Mouse (Mus musculus): Measurements from ENCODE around the gene Polr3b. TPM values are rescaled to one million over a fixed set of nuclear protein-coding genes. Genes with fewer than 3 reads are reported as not detected.
A peak's percentile ranks its signal among the peaks of the same experiment; 100 is the strongest.

Gene Polr3b
- total RNA-seq, 2 experiments from 2014 or later = 13.0 to 16.0 TPM

DNA sequence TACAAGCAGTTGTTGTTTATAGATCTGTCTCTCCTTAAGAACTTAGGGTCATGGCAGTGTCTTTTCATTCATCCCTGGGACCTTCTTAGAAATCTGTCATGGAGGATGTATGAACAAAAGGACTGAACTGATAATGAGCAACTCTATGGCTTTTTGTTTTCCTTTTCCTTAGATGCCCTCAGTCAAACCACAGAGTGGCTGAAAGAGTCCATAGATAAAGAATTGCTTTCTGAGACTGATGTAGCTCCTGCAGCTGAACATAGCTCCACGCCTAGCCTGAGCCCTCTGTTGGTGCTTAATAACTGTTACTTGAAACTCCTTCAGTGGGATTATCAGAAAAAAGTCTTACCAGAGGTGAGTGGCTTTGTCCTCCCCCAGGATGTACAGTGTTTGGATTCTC is 17.8 kb upstream of the Polr3b start:
- DNase-seq (ENCODE audit: low spot score in 2 of 2) = no peak
- intact Hi-C loops (cut with DNase I) = no loop called here

DNA sequence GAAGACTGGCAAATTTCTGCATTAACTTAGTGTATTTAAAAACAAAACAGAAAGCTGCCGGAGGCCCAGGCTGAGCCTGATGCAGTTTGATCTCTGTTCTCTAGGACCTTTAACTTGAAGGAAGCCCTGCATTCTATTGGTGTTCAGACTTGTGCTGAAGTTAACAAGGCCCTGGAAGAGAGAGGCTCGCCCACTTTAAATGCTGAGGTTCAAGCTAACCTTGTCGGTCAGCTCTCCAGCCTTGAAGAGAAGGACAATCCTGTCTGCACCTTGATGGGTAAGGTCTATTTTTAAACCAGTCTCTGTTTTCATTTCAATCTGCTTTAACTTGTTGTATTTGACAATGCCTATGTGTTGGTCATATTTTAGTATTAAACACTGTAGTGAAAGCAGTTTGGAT is 13.7 kb upstream of the Polr3b start:
- intact Hi-C loops (cut with DNase I) = no loop called here
- DNase-seq (ENCODE audit: low spot score in 2 of 2) = no peak

DNA sequence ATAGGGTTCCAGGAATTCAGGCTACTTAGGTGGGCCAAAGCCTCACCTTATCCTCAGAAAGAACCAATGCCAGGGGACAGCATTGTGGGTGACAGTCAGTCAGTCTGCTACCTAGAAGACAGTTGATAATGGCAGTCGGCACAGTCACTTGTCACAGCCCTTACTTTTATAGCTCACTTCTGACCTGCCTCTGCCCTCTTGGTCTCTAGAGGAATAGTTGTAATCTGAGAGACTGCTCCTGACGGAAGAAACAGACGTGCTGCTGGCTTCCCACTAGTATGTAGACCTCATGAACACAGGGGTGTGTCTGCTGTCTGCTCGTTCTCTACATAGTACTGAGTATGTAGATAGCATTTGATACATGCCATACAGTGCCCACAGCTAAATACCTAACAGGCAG is 11.8 kb upstream of the Polr3b start:
- DNase-seq (ENCODE audit: low spot score in 2 of 2) = no peak
- intact Hi-C loops (cut with DNase I) = no loop called here

DNA sequence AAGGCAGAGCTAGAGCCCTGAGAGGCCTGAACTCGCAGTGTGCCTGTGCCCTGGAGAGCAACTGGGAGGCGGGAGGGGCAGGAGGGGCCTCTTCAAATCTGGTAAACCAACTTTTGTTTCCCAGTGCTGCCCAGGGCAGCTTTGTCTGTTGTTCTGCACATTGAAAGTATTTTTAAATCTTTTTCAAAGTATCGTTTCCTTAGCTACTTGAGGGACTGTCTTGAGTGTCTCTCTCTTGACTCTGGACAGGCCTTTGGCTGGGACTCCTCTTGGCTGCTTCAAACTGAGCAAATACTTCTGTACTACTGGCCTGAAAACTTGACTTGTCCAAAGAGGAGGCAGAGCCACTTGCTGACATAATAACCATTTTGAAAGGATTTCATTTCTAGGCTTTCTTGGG is 11.3 kb upstream of the Polr3b start:
- intact Hi-C loops (cut with DNase I) = no loop called here
- no peak for DNase-seq (ENCODE audit: low spot score in 2 of 2)

DNA sequence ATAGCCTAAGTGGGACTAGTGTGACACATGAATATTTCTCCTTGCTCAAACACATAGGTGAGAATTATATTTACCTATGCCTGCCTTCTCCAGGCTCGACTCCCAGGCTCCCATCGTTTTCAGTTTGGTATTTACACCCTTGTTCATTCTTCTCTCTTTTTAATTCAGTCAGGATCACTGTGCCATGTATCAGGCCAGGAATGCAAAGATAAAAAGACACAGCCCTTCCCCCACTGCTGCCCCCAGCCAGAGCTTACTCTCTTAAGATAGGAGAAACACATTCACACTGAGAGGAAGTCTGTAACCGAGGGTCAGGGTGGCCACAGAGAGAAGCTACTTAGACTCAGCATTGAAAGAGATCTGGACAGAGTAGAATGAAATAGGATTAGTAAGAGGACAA is 10.4 kb upstream of the Polr3b start:
- DNase-seq (ENCODE audit: low spot score in 2 of 2) = no peak
- intact Hi-C loops (cut with DNase I) = no loop called here

DNA sequence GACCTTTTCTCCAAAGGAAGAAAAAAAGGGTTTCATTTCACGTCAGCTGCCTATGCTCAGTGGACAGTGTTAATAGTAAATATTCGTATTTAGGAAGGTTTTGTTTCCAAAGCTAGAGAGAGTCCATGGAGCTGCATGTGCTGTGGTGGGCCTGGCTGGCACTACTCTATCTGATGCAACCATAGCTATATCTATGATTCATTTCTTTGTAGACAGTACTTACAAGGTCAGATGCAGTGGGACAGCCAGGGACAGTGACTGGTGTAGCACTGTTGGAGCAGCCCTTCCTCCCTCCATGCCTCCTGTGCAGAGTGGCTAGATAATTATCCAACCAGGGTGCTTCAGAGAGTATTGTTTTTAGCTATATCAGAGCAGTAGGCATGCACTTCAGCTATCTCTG is 9.8 kb upstream of the Polr3b start:
- DNase-seq (ENCODE audit: low spot score in 2 of 2) = no peak
- intact Hi-C loops (cut with DNase I) = no loop called here

DNA sequence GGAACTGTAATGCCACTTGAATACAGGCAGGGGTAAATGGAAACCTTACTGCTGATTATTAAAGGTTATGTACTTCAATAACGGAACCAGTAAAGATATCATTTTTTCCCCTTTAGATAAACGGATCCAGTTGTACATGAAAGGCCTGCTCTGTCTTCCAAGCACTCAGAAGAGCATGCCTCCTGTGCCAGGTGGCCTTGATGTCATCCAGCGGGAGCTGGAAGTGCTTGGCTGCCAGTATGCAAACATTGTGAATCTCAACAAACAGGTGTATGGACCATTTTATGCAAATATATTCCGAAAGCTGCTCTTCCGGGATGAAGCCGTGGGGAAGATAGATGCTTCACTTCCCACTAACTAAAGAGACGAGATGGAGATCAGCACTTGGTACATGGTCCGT is 8.7 kb upstream of the Polr3b start:
- DNase-seq (ENCODE audit: low spot score in 2 of 2) = no peak
- intact Hi-C loops (cut with DNase I) = no loop called here

DNA sequence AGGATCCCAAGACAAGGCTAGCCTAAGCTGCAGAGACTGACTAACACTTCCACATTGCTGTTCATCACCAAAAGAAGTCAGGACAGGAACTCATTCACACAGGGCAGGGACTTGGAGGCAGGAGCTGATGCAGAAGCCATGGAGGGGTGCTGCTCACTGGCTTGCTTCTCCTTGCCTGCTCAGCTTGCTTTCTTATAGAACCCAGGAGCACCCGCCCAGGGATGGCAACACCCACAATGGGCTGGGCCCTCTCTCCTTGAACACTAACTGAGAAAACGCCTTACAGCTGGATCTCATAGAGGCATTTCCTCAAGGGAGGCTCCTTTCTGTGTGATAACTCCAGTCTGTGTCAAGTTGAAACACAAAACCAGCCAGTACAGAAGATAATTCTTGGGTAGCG is 7.0 kb upstream of the Polr3b start:
- no peak for DNase-seq (ENCODE audit: low spot score in 2 of 2)
- intact Hi-C loops (cut with DNase I) = loop anchor here (5.0 kb wide), 1 partner anchor 98 kb away; no protein-coding TSS in a partner anchor

DNA sequence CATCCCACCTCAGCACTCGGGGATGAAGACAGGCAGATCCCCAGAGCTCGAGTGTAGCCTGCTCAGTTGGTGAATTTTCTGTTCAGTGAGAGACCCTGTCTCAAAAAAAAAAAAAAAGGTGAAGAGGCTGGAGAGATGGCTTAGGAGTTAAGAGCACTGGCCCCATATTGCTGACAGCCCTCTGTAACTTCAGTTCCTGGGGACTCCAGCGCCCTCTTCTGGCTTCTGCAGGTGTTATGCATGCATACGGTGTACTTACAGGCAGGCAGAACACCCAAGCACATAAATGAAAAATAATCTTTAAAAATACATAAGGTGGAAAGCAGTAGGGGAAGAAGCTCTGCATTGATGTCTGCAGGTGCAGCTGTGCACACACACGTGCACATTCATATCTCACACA is 9.1 kb downstream of the Polr3b start:
- intact Hi-C loops (cut with DNase I) = no loop called here
- no peak for DNase-seq (ENCODE audit: low spot score in 2 of 2)

DNA sequence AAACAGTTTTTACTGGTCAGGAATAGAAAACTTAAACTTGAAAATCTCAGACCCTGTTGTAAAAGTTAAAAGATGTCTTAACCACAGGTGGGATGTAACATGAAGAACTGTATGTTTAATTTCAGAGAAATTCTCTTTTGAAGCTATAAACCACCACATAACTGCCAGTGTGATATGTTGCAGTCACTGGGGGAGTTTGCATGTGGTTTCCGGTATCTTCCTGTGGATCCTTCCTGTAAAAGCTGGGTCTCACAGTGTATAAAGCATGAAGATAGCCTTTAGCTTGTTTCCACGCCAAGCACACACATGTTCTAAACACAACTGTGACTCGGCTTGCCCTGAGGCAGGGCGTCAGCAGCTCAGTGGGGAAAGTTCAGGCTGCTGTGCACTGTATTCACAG is 9.9 kb downstream of the Polr3b start:
- DNase-seq (ENCODE audit: low spot score in 2 of 2) = no peak
- intact Hi-C loops (cut with DNase I) = no loop called here

DNA sequence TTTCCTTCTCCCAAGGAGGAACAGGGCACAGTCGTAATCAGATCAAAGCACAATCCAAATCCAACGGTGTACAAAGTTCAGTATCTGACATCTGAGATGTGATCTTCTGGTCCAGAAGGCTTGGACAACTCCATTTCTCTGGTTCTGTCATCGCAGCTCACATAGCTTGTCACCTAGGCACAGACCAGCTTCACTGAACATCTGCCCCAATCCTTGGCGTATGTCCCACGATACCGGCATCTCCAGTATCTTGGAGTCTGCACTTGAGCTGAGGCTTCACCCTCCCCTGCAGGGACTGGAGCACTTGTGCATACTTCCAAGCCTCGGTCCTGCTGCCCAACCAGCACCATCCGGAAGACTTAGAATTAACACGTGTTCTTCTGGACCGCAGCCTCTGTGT is 14.6 kb downstream of the Polr3b start:
- intact Hi-C loops (cut with DNase I) = no loop called here
- DNase-seq (ENCODE audit: low spot score in 2 of 2) = no peak

DNA sequence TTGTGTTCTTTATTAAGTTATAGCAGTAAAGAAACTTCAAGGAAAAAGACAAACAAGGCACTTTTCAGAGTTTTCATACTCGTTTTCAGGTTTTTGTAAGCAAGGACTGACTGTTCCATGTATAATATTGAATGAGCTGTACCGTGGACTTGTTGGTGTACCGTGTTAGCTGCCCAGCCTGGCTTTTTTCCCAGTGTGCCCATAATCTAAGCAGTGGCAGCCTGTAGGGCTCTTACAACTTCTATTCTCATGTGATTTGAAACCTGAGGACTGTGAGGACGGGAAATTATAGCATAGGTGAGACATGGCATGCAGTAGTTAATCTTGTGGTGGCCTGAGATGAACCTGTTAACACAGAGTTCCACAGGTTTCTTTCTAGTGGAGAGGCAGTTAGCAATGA is 16.3 kb downstream of the Polr3b start:
- intact Hi-C loops (cut with DNase I) = no loop called here
- no peak for DNase-seq (ENCODE audit: low spot score in 2 of 2)

DNA sequence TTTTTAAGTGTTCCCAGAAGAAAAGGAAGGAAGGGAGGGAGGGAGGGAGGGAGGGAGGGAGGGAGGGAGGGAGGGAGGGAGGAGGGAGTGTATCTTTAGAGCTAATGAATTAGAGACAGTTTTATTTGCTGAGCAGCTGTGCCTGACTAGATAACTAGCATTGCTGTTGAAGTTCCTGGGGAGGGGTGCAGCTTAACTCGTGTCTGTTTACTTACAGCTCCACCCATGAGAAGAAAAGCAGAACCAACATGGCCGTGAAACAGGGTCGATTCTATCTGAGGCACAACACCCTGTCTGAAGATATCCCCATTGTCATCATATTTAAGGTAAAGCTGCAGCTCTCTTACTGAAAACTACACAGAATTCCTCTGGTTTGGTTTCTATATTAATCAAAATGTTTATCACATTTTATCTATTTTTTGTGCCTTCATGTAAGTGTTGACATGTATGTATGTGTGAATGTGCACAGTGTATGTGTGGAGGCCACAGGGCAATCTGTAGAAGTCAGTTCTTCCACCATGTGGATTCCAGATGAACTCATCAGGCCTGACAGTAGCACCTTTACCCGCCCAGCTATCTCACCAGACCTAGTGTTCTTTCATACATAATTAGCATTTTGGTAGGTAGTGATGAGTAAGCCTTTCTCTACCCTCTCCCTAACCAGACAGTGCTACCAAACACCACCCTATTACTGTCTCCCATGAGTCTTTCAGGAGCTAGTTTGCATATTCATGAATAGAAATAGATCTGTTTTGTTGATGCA is 17.6 kb downstream of the Polr3b start:
- DNase-seq (ENCODE audit: low spot score in 2 of 2) = no peak
- intact Hi-C loops (cut with DNase I) = loop anchor here (2.0 to 10.0 kb wide), 3 partner anchors 345 to 465 kb away; partner anchors contain the start of genes Fhl4 and Tmem263

DNA sequence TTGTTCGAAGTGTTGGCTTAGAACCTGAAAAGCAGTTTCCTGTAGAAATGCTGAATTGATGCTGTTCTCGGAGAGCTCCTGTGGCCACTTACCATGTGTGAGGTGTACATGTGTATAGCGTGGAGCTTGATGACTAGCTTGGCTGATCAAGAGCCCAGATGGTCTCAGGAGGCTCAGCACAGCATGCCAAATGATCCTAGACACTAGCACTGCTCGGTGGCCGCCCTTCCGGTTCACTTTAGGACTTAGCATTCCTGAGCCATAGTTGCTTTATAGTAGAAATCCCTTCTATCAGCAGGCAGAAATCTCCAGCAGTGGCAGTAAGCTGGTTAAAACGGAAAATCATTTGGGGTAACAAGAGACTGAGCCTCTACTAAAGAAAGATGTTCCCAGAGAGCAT is 18.8 kb downstream of the Polr3b start:
- DNase-seq (ENCODE audit: low spot score in 2 of 2) = no peak

DNA sequence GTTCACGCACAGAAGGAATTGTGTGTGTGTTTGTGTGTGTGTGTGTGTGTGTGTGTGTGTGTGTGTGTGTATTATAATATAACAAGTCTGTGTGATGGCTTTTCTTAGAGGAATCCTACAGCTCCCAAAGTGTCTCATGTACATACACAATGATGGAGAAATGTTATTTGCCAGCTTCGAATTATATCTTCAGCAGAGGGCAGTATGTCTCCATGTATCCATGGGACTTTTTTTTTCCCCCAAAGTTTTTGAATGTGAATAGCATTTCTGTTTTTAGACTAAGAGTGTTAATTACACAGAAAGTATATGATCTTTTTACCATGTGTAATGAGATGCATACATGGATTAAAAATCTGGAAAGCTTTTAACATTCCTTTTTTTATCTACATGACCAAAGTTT is 19.5 kb downstream of the Polr3b start:
- no peak for DNase-seq (ENCODE audit: low spot score in 2 of 2)
- intact Hi-C loops (cut with DNase I) = loop anchor here (2.0 to 10.0 kb wide), 3 partner anchors 343 to 463 kb away; partner anchors contain the start of genes Fhl4 and Tmem263

More for the DNA sequence above, 18.8 kb downstream of the Polr3b start:
- intact Hi-C loops (cut with DNase I) = loop anchor here (2.0 to 10.0 kb wide), 3 partner anchors 344 to 464 kb away; partner anchors contain the start of genes Fhl4 and Tmem263

DNA sequence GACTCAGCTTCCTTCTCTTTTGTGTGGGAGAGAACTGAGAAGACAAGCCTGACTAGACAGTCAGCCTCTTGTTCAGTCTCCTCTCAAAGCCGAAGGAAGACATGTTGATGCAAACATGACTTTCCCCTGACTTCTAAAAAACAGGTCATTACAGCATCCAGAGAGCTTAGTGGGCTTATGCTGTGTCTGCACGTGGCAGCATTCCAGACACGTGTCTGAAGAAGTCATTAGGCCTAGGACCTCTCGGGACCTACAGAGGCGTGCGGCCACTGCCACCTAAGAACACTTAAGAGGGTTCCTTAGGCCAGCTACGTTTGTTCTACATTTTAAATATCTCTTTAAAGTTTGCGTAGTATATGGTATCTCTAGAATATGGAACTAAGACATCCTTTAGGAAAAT is 23.8 kb downstream of the Polr3b start:
- intact Hi-C loops (cut with DNase I) = loop anchor here (10.0 kb wide), 2 partner anchors 339 to 459 kb away; partner anchors contain the start of genes Fhl4 and Tmem263

DNA sequence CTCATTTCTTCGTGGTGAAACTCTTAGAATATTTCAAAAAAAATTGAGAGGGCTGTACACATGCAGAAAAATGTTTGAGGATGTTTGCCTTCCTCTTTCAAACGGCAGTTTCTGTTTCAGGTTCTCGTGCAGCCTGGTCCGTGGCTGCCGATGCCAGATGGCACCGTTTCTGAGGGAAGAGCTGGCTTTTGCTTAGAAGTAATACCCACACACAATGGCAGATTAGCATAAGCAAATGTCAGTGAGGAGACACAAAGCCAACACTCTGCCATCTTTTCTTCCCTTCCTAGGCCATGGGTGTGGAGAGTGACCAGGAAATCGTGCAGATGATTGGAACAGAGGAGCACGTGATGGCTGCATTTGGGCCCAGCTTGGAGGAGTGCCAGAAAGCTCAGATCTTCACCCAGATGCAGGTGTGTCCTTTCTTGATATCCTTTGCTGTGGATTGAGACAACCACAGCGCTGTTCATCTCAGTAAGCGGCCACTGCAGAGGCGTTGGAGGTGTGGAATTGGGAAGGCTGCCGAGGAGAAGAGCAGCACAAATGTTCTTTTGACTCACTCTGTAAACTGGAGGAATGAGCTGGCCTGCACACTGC is 24.5 kb downstream of the Polr3b start:
- intact Hi-C loops (cut with DNase I) = loop anchor here (10.0 kb wide), 2 partner anchors 338 to 458 kb away; partner anchors contain the start of genes Fhl4 and Tmem263
- peak; percentile 78 to 85 for DNase-seq (ENCODE audit: low spot score in 2 of 2)

More for the DNA sequence above, 23.8 kb downstream of the Polr3b start:
- no peak for DNase-seq (ENCODE audit: low spot score in 2 of 2)

DNA sequence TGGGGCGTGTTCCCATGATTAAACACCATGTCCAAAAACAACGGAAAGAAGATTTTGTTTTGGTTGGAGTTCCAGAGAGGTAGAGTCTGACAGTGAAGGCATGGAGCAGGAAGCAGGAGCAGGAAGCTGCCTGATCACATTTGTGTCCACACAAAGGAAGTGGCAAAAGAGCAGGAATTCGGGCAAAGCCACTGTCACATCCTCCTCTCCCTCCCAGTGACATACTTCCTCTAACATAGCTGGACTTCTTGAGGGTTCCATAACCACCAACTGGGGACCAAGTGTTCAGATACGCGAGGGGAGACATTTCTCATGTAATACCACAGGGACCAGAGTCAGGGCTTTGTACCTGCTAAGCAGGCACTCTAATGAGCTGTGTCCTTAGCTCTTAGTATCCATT is 25.2 kb downstream of the Polr3b start:
- intact Hi-C loops (cut with DNase I) = loop anchor here (10.0 kb wide), 2 partner anchors 338 to 458 kb away; partner anchors contain the start of genes Fhl4 and Tmem263
- no peak for DNase-seq (ENCODE audit: low spot score in 2 of 2)

DNA sequence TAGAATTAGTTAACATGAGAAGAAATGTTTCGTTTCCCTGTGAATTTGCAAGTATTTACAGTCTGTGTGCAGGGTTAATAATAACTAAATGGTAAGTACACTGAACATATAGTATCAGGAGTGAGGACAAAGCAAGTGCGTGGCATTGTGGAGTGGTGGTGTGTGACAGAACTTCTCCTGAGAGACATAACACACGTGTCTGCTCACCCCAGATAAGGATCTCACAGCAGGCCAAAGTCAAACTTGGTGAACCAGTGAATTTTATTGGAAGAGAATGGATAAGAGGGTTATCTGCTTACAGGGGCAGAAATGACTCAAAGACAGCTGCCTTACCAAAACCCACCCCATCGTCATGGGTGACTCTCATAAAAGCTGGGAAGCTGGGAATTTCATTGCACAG is 26.8 kb downstream of the Polr3b start:
- DNase-seq (ENCODE audit: low spot score in 2 of 2) = no peak
- intact Hi-C loops (cut with DNase I) = loop anchor here (10.0 kb wide), 2 partner anchors 336 to 456 kb away; partner anchors contain the start of genes Fhl4 and Tmem263

DNA sequence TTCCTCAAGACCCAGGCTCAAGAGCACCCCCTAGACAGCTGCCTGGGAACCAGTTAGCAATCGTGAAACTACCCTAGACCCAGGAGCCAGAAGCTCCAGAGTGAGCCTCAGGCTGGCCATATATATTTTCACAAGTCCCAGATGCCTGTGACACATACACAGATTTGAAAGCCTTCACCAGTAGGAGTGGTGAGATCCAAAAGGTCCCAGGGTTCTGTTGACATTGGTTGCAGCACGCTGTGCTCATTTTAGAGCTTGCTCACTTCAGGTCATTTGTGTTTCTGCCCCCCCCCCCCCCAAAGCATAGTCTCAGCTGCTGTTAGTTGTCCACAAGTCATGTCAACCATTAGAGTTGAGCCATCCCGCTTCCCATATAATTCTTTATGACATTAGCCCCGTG is 31.9 kb downstream of the Polr3b start:
- intact Hi-C loops (cut with DNase I) = no loop called here
- no peak for DNase-seq (ENCODE audit: low spot score in 2 of 2)

DNA sequence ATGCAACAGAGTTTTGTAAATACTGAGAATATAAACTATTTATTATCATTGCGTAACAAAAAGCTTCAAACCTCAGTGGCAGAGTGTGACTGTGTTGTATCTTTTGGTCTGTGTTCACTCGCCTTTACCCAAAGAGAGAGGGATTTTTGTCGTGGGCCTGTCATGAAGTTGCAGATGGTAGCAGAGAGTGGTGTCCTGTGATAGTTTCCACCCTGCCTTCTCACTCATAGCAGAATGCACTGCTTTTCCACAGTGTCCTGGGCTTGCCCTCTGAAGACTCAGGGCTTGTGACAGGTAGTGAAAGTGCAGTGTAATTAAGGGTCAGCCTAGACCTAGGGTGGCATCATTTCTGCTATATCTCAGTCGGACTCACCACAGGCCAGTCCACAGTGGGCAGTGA is 32.6 kb downstream of the Polr3b start:
- intact Hi-C loops (cut with DNase I) = no loop called here
- DNase-seq (ENCODE audit: low spot score in 2 of 2) = no peak

Data from left cerebral cortex, postnatal 36 days (tissue).